Mouse (Mus musculus): ENCODE data around the gene Hnrnpab. TPM values are rescaled to one million over a fixed set of nuclear protein-coding genes. Genes with fewer than 3 reads are reported as not detected.

Gene Hnrnpab
- polyA plus RNA-seq, 1 experiment = 597 TPM

DNA sequence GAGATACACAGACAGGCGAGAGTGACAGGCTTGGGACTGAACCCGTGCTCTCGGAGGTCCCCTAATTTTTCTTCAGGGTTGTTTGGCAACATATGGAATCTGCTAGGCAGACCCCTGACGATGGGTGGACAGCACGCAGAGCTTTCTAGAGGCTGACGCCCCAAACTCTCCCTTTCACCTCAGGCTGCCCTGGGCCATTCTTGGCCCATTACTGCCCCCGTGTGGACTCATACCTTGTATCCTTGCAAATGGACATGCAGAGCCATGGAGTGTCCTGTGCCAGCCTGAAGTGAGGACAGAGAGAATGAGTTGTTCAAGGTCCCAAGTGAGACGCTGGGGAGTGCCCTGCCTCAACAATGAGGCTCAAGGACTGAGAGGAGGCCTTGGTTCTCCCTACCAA, 23.9 kb downstream of the Hnrnpab start:
- TF ChIP-seq CTCF (IDR thresholded peaks at IDR 0.05; ENCODE audit: borderline replicate concordance, extremely low read depth, insufficient read depth, insufficient read length) (peak; percentile 65; the same call in 1 of the 2 replicates), POLR2A (IDR thresholded peaks at IDR 0.05; ENCODE audit: borderline replicate concordance, extremely low read depth, insufficient read depth, insufficient read length, poor library complexity, severe bottlenecking) (no peak)
- DNase-seq (ENCODE audit: low read depth) = peak; percentile 69

DNA sequence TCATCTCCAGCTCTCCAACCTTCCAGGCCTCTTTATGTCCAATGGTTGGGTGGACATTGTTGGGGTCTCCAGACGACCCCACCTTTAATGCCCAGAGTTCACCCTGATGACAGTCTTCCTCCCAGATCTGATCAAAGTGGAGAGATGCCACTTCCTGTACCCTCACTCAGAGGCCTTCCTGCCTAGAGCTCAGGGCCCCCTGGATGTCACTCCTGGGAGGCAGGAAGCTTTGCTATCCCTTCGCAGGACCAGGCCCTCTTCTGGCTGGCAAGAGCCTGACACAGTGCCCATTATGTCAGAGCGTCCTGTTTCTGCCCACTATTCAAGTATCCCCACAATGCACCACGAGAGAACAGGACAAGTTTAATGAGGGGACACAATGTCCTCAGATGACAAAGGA, 27.6 kb downstream of the Hnrnpab start:
- TF ChIP-seq POLR2A (IDR thresholded peaks at IDR 0.05; ENCODE audit: borderline replicate concordance, extremely low read depth, insufficient read depth, insufficient read length, poor library complexity, severe bottlenecking) (no peak), CTCF (IDR thresholded peaks at IDR 0.05; ENCODE audit: borderline replicate concordance, extremely low read depth, insufficient read depth, insufficient read length) (no peak)
- DNase-seq (ENCODE audit: low read depth) = no peak

DNA sequence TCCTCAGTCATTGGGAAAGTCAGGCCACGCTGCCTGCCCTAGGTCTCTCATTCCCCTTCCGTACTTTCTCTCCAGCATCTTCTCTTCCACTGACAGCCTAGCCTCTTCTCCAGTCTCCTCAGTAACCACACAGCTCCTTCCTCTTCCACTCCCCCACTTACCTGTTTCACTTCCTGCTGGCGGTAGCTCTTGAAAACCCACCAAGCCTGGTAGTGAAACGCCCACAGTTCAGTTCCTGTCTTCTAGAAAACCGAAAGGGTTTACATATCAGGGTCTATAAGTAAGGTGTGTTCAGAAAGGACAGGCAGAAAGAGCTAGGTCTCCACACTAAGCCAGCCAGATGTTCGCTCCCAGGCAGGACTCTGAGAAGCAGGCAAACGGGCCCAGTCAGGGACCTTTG, 29.1 kb downstream of the Hnrnpab start:
- no peak for DNase-seq (ENCODE audit: low read depth)
- TF ChIP-seq POLR2A (IDR thresholded peaks at IDR 0.05; ENCODE audit: borderline replicate concordance, extremely low read depth, insufficient read depth, insufficient read length, poor library complexity, severe bottlenecking) (no peak), CTCF (IDR thresholded peaks at IDR 0.05; ENCODE audit: borderline replicate concordance, extremely low read depth, insufficient read depth, insufficient read length) (no peak)

DNA sequence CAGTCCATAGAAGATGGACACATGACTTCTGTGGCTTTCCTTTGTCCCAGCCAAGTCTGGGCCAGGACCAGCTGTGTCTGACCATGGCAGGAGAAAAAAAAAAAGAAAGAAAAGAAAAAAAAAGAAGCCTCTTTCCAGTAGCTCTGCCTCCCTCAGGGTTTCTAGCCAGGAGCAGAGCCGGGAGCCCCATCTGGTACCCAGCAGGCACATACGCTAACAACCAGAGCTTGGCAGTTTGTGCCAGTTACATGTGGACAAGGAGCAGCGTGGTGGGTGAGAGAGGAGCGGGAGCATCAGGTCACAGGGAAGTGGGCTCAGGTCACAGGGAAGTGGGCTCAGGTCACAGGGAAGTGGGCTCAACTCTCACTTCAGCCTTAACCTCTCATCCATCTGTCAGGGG, 30.2 kb downstream of the Hnrnpab start:
- no peak for TF ChIP-seq CTCF (IDR thresholded peaks at IDR 0.05; ENCODE audit: borderline replicate concordance, extremely low read depth, insufficient read depth, insufficient read length)
- no peak for TF ChIP-seq POLR2A (IDR thresholded peaks at IDR 0.05; ENCODE audit: borderline replicate concordance, extremely low read depth, insufficient read depth, insufficient read length, poor library complexity, severe bottlenecking)
- peak; percentile 59 for DNase-seq (ENCODE audit: low read depth)

DNA sequence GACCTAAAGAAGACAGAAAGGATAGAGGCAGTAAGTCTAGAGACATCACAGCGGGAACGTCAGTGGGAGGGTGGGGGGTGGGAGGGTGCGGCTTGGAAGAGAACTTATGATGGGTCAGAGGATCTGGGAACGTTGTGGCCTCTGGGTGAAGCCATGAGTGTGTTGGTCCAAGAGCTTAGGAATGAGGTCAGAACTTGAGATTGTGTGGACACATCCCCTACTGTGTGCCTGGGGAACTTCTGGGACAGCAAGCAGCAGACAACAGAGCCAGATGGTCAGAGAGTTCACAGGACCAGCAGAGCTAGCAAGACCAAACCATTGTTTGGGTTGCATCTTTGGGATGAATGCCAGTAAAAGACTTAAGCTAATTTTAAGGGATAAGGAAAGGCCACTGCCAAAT, 37.8 kb downstream of the Hnrnpab start:
- DNase-seq (ENCODE audit: low read depth) = no peak
- TF ChIP-seq CTCF (IDR thresholded peaks at IDR 0.05; ENCODE audit: borderline replicate concordance, extremely low read depth, insufficient read depth, insufficient read length) (no peak), POLR2A (IDR thresholded peaks at IDR 0.05; ENCODE audit: borderline replicate concordance, extremely low read depth, insufficient read depth, insufficient read length, poor library complexity, severe bottlenecking) (no peak)

DNA sequence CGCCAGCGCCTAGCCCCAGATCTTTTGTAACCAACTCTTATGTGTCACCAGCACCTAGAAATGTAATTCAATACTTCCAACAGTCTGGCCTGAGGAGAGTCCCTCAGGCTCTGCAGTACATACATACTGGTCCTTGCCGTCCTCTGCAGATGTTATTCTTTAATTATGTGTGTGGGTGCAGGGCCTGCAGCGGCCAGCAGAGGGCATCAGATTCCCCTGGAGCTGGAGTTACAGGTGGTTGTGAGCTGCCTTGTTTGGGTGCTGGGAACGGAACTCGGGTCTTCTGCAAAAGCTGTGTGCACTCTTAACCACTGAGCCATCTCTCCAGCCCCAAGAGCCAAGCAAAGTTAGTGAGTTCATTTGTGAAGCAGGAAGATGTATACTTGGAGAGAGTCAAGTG, 40.7 kb downstream of the Hnrnpab start:
- no peak for TF ChIP-seq POLR2A (IDR thresholded peaks at IDR 0.05; ENCODE audit: borderline replicate concordance, extremely low read depth, insufficient read depth, insufficient read length, poor library complexity, severe bottlenecking)
- peak; percentile 35; the same call in 1 of the 2 replicates for TF ChIP-seq CTCF (IDR thresholded peaks at IDR 0.05; ENCODE audit: borderline replicate concordance, extremely low read depth, insufficient read depth, insufficient read length)

DNA sequence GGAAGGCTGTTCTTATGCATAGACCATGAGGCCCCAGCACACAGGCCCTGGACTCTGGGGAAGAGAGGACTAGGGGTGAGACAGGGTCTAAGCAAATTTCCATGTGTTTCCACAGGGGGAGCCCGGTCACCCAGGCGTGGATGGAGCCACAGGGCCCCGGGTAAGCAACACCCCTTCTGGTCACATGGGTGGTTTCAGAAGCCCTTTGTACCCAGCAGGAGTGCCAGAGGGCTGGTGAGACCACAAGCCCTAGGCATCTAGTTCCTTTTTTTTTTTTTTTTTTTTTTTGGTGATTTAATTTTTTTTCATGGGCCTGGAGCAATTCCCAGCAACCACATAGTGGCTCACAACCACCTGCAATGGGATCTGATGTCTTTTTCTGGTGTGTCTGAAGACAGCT, 41.6 kb downstream of the Hnrnpab start:
- no peak for TF ChIP-seq POLR2A (IDR thresholded peaks at IDR 0.05; ENCODE audit: borderline replicate concordance, extremely low read depth, insufficient read depth, insufficient read length, poor library complexity, severe bottlenecking)
- no peak for TF ChIP-seq CTCF (IDR thresholded peaks at IDR 0.05; ENCODE audit: borderline replicate concordance, extremely low read depth, insufficient read depth, insufficient read length)
- DNase-seq (ENCODE audit: low read depth) = no peak

More for the DNA sequence above, 40.7 kb downstream of the Hnrnpab start:
- no peak for DNase-seq (ENCODE audit: low read depth)

DNA sequence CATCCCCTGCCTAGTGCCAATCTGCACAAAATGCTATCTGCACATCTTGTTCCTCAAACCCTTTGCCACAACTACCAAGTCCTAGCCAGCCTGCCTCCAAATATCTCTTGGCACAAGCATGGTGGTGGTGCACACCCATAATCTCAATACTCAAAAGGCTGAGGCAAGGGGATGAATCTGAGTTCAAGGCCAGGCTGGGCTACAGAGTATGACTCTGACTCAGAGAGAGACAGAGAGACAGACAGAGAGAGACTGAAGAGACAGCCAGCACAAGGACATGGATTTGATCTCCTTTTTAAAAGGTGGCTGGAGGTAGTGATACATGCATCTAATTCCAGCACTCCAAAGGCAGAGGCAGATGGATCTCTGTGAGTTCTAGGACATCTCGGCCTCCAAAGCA, 43.4 kb downstream of the Hnrnpab start:
- DNase-seq (ENCODE audit: low read depth) = no peak
- no peak for TF ChIP-seq POLR2A (IDR thresholded peaks at IDR 0.05; ENCODE audit: borderline replicate concordance, extremely low read depth, insufficient read depth, insufficient read length, poor library complexity, severe bottlenecking)
- TF ChIP-seq CTCF (IDR thresholded peaks at IDR 0.05; ENCODE audit: borderline replicate concordance, extremely low read depth, insufficient read depth, insufficient read length) = no peak

DNA sequence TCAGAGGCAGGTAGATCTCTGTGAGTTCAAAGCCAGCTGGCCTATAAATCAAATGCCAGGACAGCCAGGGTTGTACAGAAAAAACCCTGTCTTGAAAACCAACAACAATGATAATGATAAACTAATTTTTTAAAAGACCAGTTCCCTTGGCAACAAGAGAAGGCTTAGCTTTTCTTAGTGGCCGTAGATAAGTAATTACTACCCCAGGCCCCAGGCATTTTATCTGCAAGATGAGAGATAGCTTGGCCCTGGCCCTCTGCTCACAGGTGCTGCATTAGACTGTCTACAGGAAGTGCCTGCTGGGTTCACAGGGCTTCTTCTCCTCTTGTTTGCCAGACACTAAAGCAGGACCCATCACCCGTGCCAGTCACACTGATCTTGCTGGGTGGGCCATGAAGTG, 51.6 kb downstream of the Hnrnpab start:
- DNase-seq (ENCODE audit: low read depth) = no peak
- TF ChIP-seq CTCF (IDR thresholded peaks at IDR 0.05; ENCODE audit: borderline replicate concordance, extremely low read depth, insufficient read depth, insufficient read length) = no peak
- TF ChIP-seq POLR2A (IDR thresholded peaks at IDR 0.05; ENCODE audit: borderline replicate concordance, extremely low read depth, insufficient read depth, insufficient read length, poor library complexity, severe bottlenecking) = no peak

DNA sequence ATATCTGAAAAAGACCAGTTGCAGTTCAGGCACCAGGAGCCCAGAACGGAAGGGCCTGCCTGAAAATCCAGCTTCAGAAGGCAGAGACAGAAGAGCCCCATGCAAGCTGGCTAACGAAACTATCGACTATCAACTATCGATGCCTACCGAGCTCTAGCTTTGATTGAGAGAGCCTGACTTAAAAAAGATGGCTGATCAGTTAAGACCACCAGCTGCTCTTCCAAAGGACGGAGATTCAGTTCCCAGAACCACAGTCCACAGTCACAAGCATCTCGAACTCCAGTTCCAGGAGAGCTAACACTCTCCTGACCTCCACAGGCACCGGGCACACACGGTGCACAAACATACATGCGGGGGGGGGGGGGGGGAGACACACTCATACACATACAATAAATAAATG, 52.1 kb downstream of the Hnrnpab start:
- TF ChIP-seq POLR2A (IDR thresholded peaks at IDR 0.05; ENCODE audit: borderline replicate concordance, extremely low read depth, insufficient read depth, insufficient read length, poor library complexity, severe bottlenecking) (no peak), CTCF (IDR thresholded peaks at IDR 0.05; ENCODE audit: borderline replicate concordance, extremely low read depth, insufficient read depth, insufficient read length) (no peak)
- DNase-seq (ENCODE audit: low read depth) = peak; percentile 64

DNA sequence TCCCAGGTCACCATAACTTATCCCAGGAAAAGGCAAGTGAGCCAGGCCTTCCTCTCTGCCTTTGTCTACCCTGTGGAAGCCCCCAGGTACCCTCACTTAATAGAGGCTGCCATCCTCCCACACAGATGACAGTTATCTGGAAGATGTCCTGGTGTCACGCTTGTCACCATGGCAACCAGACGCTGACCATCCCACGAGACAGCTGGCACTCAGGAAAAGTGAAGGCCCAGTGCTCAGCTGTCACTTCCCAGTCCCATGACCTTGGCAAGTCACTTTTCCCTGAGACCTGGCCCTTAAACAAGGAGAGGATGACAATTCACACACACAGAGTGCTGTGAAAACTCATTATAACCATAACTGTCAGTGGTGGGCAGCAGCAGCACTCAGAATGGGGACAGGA, 54.6 kb downstream of the Hnrnpab start:
- DNase-seq (ENCODE audit: low read depth) = no peak
- TF ChIP-seq CTCF (IDR thresholded peaks at IDR 0.05; ENCODE audit: borderline replicate concordance, extremely low read depth, insufficient read depth, insufficient read length) = no peak
- no peak for TF ChIP-seq POLR2A (IDR thresholded peaks at IDR 0.05; ENCODE audit: borderline replicate concordance, extremely low read depth, insufficient read depth, insufficient read length, poor library complexity, severe bottlenecking)

DNA sequence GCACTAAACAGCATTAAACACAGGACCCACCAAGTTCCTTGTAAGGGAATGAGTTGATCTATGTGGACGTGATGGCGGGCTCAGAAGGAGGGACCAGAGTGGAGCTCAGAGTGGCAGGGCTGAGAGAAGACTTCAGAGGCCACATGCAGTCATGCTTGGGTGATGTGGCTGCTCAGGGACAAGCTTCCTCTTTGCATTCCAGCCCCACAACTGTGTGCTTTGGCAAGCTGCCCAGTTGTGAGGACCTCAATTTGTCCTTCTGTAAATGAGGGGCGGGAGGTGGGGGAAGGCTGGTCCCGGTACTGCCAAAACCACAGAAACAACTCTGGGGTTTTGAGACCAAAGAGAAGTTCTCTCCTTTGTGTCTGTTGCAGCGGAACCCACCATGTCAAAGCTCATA, 55.4 kb downstream of the Hnrnpab start:
- TF ChIP-seq CTCF (IDR thresholded peaks at IDR 0.05; ENCODE audit: borderline replicate concordance, extremely low read depth, insufficient read depth, insufficient read length) = no peak
- TF ChIP-seq POLR2A (IDR thresholded peaks at IDR 0.05; ENCODE audit: borderline replicate concordance, extremely low read depth, insufficient read depth, insufficient read length, poor library complexity, severe bottlenecking) = no peak
- DNase-seq (ENCODE audit: low read depth) = peak; percentile 53

Other genes with a start within 250 kb of the Hnrnpab start
- 6.6 and 9.3 TPM in 2 replicates for gene Phykpl, start 22.1 kb downstream of the Hnrnpab start, polyA plus RNA-seq (2012; rRNA removed)
- 69.2 and 78.5 TPM in 2 replicates for gene Nhp2, start 12.9 kb upstream of the Hnrnpab start, polyA plus RNA-seq (2012; rRNA removed)
- gene Rmnd5b, start 29.0 kb upstream of the Hnrnpab start, polyA plus RNA-seq (2012; rRNA removed) = 70.7 and 84.3 TPM in 2 replicates
- gene N4bp3, start 44.0 kb upstream of the Hnrnpab start, polyA plus RNA-seq (2012; rRNA removed) = 7.5 and 11.2 TPM in 2 replicates
- 2.1 and 2.3 TPM in 2 replicates for gene D930048N14Rik, start 44.1 kb upstream of the Hnrnpab start, polyA plus RNA-seq (2012; rRNA removed)
- gene 0610009B22Rik, start 82.0 kb upstream of the Hnrnpab start, polyA plus RNA-seq (2012; rRNA removed) = 44.6 and 59.5 TPM in 2 replicates
- 8.3 and 13.9 TPM in 2 replicates for gene Sec24a, start 156.8 kb upstream of the Hnrnpab start, polyA plus RNA-seq (2012; rRNA removed)
- 91.1 and 97.9 TPM in 2 replicates for gene Sar1b, start 156.8 kb upstream of the Hnrnpab start, polyA plus RNA-seq (2012; rRNA removed)